In the genomic region with DNA sequence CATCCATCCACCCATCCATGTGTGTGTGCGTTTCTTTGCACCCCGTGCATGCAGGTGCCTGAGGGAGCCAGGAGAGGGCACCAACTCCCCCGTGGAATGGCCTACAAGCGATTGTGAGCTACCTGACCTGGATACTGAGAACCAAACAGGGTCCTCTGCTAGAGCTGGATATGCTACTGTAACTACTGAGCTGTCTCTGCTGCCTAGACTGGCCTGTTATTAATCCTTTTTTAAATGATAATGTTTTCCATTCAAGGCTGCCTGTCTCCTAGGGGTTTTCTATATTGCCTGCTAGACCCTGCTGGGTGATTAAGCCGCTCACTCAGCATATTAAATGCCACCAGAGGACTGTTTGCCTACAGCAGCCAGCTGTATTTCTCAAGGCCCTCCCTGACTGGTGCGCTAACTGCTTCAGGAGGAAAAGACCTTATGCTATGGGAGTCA, we compare ENCODE assay signal across 9 mouse cellular contexts. TPM values are rescaled to one million over a fixed set of nuclear protein-coding genes. Genes with fewer than 3 reads are reported as not detected.
DNase-seq lines count a peak whose midpoint lies in the region; ATAC-seq and TF ChIP-seq lines count a peak whose summit lies in the region.
"Had no signal": no experiment of that assay in that cellular context is flagged by ENCODE, and none has a peak within 500 bp of the region (broad histone marks: within the 10 kb centered on the region; RNA-seq: fewer than 3 reads in every experiment).

No protein-coding gene starts in this region.

- no peak for ATAC-seq in CD4-positive, CD25-positive, alpha-beta regulatory T cell, adult 4 months
- ATAC-seq in neural tube, embryonic 11.5 days (ENCODE audit: insufficient read depth, low FRiP score, low TSS enrichment): 0 out of 2 replicates have a peak, but pooled peaks have one; percentile 9
- no peak for ATAC-seq in limb, embryonic 15.5 days (ENCODE audit: insufficient number of reproducible peaks, low FRiP score, low TSS enrichment, low read depth)

- no peaks in the 10 kb centered on the region for H3K36me3 ChIP-seq in neural tube, embryonic 11.5 days (ENCODE audit: control insufficient read depth, insufficient read depth, low read length)
- no peaks in the 10 kb centered on the region for H3K36me3 ChIP-seq in limb, embryonic 15.5 days
- H3K36me3 ChIP-seq in splenic B cell, adult 2 months (ENCODE audit: control insufficient read depth, insufficient read depth, low read length, poor library complexity, severe bottlenecking): no peaks in the 10 kb centered on the region

- no peak; the same call in 1 of the 2 replicates for TF ChIP-seq CTCF in gastrocnemius, adult 2 months (IDR thresholded peaks at IDR 0.05)

- H3K27me3 ChIP-seq in neural tube, embryonic 11.5 days (ENCODE audit: control insufficient read depth, insufficient read depth, low read length): no peaks in the 10 kb centered on the region
- H3K27me3 ChIP-seq in limb, embryonic 15.5 days: no peaks in the 10 kb centered on the region
- H3K27me3 ChIP-seq in splenic B cell, adult 2 months (ENCODE audit: control insufficient read depth, insufficient read depth, low read length, poor library complexity, severe bottlenecking): no peaks in the 10 kb centered on the region

- H3K27ac ChIP-seq in neural tube, embryonic 11.5 days (ENCODE audit: low read depth, low read length): no peak overlapping the region
- 0 out of 2 replicates have a peak overlapping the region, but pooled peaks have one; percentile 14 for H3K27ac ChIP-seq in limb, embryonic 15.5 days
- H3K27ac ChIP-seq in gastrocnemius, adult 2 months: no peak overlapping the region

- no peak overlapping the region for H3K4me2 ChIP-seq in neural tube, embryonic 11.5 days (ENCODE audit: low read depth)
- no peak overlapping the region for H3K4me2 ChIP-seq in limb, embryonic 15.5 days

- H3K4me3 ChIP-seq in neural tube, embryonic 11.5 days (ENCODE audit: low read depth, low read length): no peak overlapping the region
- H3K4me3 ChIP-seq in limb, embryonic 15.5 days: no peak overlapping the region
- H3K4me3 ChIP-seq in gastrocnemius, adult 2 months: no peak overlapping the region

- peak; percentile 61 for DNase-seq in CD4-positive, CD25-positive, alpha-beta regulatory T cell, adult 2 months (ENCODE audit: low read depth, low spot score)
- no peak for DNase-seq in neural tube, embryonic 11.5 days (ENCODE audit: low spot score)
- no peak for DNase-seq in neural tube, embryonic 10.5 days (ENCODE audit: extremely low spot score, low spot score)
- DNase-seq in splenic B cell, adult 2 months (ENCODE audit: low read depth, low spot score): peak; percentile 24
- no peak for DNase-seq in gastrocnemius, adult 2 months
- DNase-seq in adrenal gland, postnatal 10 days: no peak
- DNase-seq: right cerebral cortex, postnatal 25 days had no signal

- H3K9ac ChIP-seq in neural tube, embryonic 11.5 days (ENCODE audit: low read length): no peak overlapping the region
- no peak overlapping the region for H3K9ac ChIP-seq in limb, embryonic 15.5 days

- 46% methylated on average over 6 of the region's 6 CpGs for WGBS in neural tube, embryonic 11.5 days
- 54% methylated on average over 6 of the region's 6 CpGs for whole genome bisulfite sequencing in limb, embryonic 15.5 days

- H3K9me3 ChIP-seq in neural tube, embryonic 11.5 days (ENCODE audit: control insufficient read depth, low read length): no peaks in the 10 kb centered on the region
- H3K9me3 ChIP-seq in limb, embryonic 15.5 days: no peaks in the 10 kb centered on the region

- H3K4me1 ChIP-seq in neural tube, embryonic 11.5 days (ENCODE audit: control insufficient read depth, insufficient read depth, low read length): peaks cover 2% of the 10 kb centered on the region; the same call in 1 of the 2 replicates
- H3K4me1 ChIP-seq in limb, embryonic 15.5 days: peaks cover 20% of the 10 kb centered on the region

- intact Hi-C loops in gastrocnemius, adult 2 months (cut with DNase I): no loop called here

RNA-seq across cellular contexts. Expression of a gene that starts 34.1 kb away (rescaled TPM):
- polyA plus RNA-seq in CD4-positive, CD25-positive, alpha-beta regulatory T cell, adult 4 months (2017; shearing (Covaris generic)): 10 to 100 TPM; 14.3 to 21.6 TPM
- polyA plus RNA-seq in neural tube, embryonic 11.5 days (2014; fragmentation: Nextera tagmentation; extraction: Ambion mirVana): 7.2 and 7.6 TPM in 2 replicates
- 5.3 and 6.7 TPM in 2 replicates for polyA plus RNA-seq in limb, embryonic 15.5 days (2015; fragmentation: Nextera tagmentation; extraction: Ambion mirVana)
- total RNA-seq in gastrocnemius, adult 2 months (2021): 1 to 10 TPM in 1 of 2 experiments, under 1 TPM in 1; 0.79 to 1.5 TPM
- total RNA-seq in adrenal gland, postnatal 10 days (2021): 10 to 100 TPM; 12.4 to 14.3 TPM

Comparison
In these comparisons a context has a peak if more than half of its experiments do, and no peak if none do; other contexts are left out.
1. DNase-seq: peak in CD4-positive, CD25-positive, alpha-beta regulatory T cell, adult 2 months (single experiment) and splenic B cell, adult 2 months (single experiment); none in neural tube, embryonic 11.5 days (single experiment), neural tube, embryonic 10.5 days (single experiment), gastrocnemius, adult 2 months (single experiment) and adrenal gland, postnatal 10 days (single experiment).